Mouse (Mus musculus) CH12.LX (cell line): ENCODE results near the gene Prrc2a. TPM values are rescaled to one million over a fixed set of nuclear protein-coding genes. Genes with fewer than 3 reads are reported as not detected.

Experiments used
- DNase-seq: peaks from one replicate; pipeline ENCODE4 v3.0.0-alpha.2; 2013; ENCODE audit errors: extremely low read depth
- H3K27ac ChIP-seq: 2 replicates; pipeline ENCODE4 v1.5.1; 2012; ENCODE audit warnings: low read depth, mild to moderate bottlenecking, control low read depth, moderate library complexity; ENCODE audit not compliant: insufficient read depth
- H3K27me3 ChIP-seq: replicated peaks from 2 replicates; pipeline ENCODE3; 2012; ENCODE audit warnings: inconsistent platforms
- H3K36me3 ChIP-seq, 2 experiments: replicated peaks in 1 of 2; 2 replicates each; pipeline versions ENCODE3 to v1.6.1; 2012; ENCODE audit warnings: inconsistent platforms in 1 of 2, low read length in 1 of 2, mild to moderate bottlenecking in 1 of 2, mixed read lengths in 1 of 2, moderate library complexity in 1 of 2; ENCODE audit not compliant: control insufficient read depth in 1 of 2, insufficient read depth in 1 of 2
- H3K4me1 ChIP-seq, 2 experiments: 2 replicates each; pipeline ENCODE4 v1.6.1; 2012; ENCODE audit warnings: inconsistent platforms in 1 of 2, moderate library complexity in 1 of 2; ENCODE audit not compliant: insufficient read depth in 2 of 2, control insufficient read depth in 1 of 2
- H3K4me2 ChIP-seq: 2 replicates; pipeline ENCODE4 v1.6.1; 2012; ENCODE audit warnings: low read depth, mild to moderate bottlenecking, control low read depth; ENCODE audit not compliant: poor library complexity, insufficient read depth, severe bottlenecking
- H3K4me3 ChIP-seq, 3 experiments: fragments of 150-350 bp in 1 of 3; sonication (generic) in 1 of 3; replicated peaks in 1 of 3; 2 replicates each; pipeline versions ENCODE3 to v1.5.1; 2011 to 2012; ENCODE audit warnings: low read depth in 2 of 3, low read length in 2 of 3, mild to moderate bottlenecking in 2 of 3, moderate library complexity in 2 of 3, control low read depth in 1 of 3, improper control_type of control experiment in 1 of 3, inconsistent platforms in 1 of 3, mixed read lengths in 1 of 3; ENCODE audit not compliant: poor library complexity in 1 of 3
- H3K79me2 ChIP-seq: replicated peaks from 2 replicates; pipeline ENCODE4 v1.6.1; 2012; ENCODE audit warnings: mild to moderate bottlenecking, moderate library complexity; ENCODE audit not compliant: control insufficient read depth, poor library complexity, insufficient read depth, severe bottlenecking; ENCODE audit errors: extremely low read depth
- H3K9ac ChIP-seq: 2 replicates; pipeline ENCODE4 v1.6.1; 2012; ENCODE audit warnings: low read depth, mild to moderate bottlenecking, control low read depth, moderate library complexity; ENCODE audit not compliant: insufficient read depth
- H3K9me3 ChIP-seq: replicated peaks from 2 replicates; pipeline ENCODE3; 2012; ENCODE audit warnings: low read length, inconsistent platforms, mixed read lengths
- CHD1 ChIP-seq: IDR thresholded peaks from 2 replicates; pipeline ENCODE4 v1.6.1; 2012; ENCODE audit warnings: low read depth, low read length, improper control_type of control experiment, inconsistent platforms
- CHD2 ChIP-seq: IDR thresholded peaks from 2 replicates; pipeline ENCODE4 v1.6.1; 2011; ENCODE audit warnings: low read length, improper control_type of control experiment
- CTCF ChIP-seq, 2 experiments: IDR thresholded peaks in 1 of 2; conservative IDR thresholded peaks in 1 of 2; 2 replicates each; pipeline ENCODE4 v1.5.1; 2011 to 2012; ENCODE audit warnings: low read depth in 2 of 2, low read length in 2 of 2, improper control_type of control experiment in 1 of 2, inconsistent platforms in 1 of 2, mild to moderate bottlenecking in 1 of 2, moderate library complexity in 1 of 2
- E2F4 ChIP-seq: IDR thresholded peaks from 2 replicates; pipeline ENCODE4 v1.6.1; 2011; ENCODE audit warnings: low read depth, low read length, improper control_type of control experiment; ENCODE audit not compliant: insufficient replicate concordance
- ELF1 ChIP-seq: IDR thresholded peaks from 2 replicates; pipeline ENCODE4 v1.6.1; 2014; ENCODE audit warnings: low read depth, mild to moderate bottlenecking, inconsistent platforms, low read length, improper control_type of control experiment
- EP300 ChIP-seq: IDR thresholded peaks from 2 replicates; pipeline ENCODE4 v1.6.1; 2011; ENCODE audit warnings: low read length, improper control_type of control experiment
- GABPA ChIP-seq: IDR thresholded peaks from 2 replicates; pipeline ENCODE4 v1.6.1; 2012; ENCODE audit warnings: low read depth, low read length, improper control_type of control experiment, inconsistent platforms; ENCODE audit not compliant: insufficient replicate concordance
- IRF4 ChIP-seq: IDR thresholded peaks from 2 replicates; pipeline ENCODE4 v1.6.1; 2014; ENCODE audit warnings: low read depth, mild to moderate bottlenecking, inconsistent platforms, low read length, improper control_type of control experiment
- JUND ChIP-seq: conservative IDR thresholded peaks from 2 replicates; pipeline ENCODE4 v1.6.1; 2011; ENCODE audit warnings: low read depth, low read length, improper control_type of control experiment
- KAT2A ChIP-seq: IDR thresholded peaks from 2 replicates; pipeline ENCODE4 v1.6.1; 2012; ENCODE audit warnings: low read length, improper control_type of control experiment, inconsistent platforms; ENCODE audit not compliant: insufficient replicate concordance
- MAX ChIP-seq: IDR thresholded peaks from 2 replicates; pipeline ENCODE4 v1.6.1; 2011; ENCODE audit warnings: low read length, improper control_type of control experiment
- MAZ ChIP-seq: IDR thresholded peaks from 2 replicates; pipeline ENCODE4 v1.6.1; 2012; ENCODE audit warnings: low read depth, mild to moderate bottlenecking, inconsistent platforms, low read length, improper control_type of control experiment, moderate library complexity
- MEF2A ChIP-seq: IDR thresholded peaks from 2 replicates; pipeline ENCODE4 v1.6.1; 2014; ENCODE audit warnings: low read depth, mild to moderate bottlenecking, inconsistent platforms, low read length, improper control_type of control experiment, borderline replicate concordance
- MXI1 ChIP-seq: IDR thresholded peaks from 2 replicates; pipeline ENCODE4 v1.6.1; 2011; ENCODE audit warnings: mild to moderate bottlenecking, low read depth, low read length, improper control_type of control experiment
- MYC ChIP-seq: IDR thresholded peaks from 2 replicates; pipeline ENCODE4 v1.6.1; 2011; ENCODE audit warnings: low read depth, mild to moderate bottlenecking, improper control_type of control experiment, low read length
- NELFE ChIP-seq: IDR thresholded peaks from 2 replicates; pipeline ENCODE4 v1.6.1; 2011; ENCODE audit warnings: low read depth, low read length, improper control_type of control experiment
- NRF1 ChIP-seq: IDR thresholded peaks from 2 replicates; pipeline ENCODE4 v1.6.1; 2014; ENCODE audit warnings: low read depth, mild to moderate bottlenecking, inconsistent platforms, low read length, improper control_type of control experiment, moderate library complexity
- PAX5 ChIP-seq: IDR thresholded peaks from 2 replicates; pipeline ENCODE4 v1.6.1; 2012; ENCODE audit warnings: low read length, inconsistent platforms, mixed read lengths
- RAD21 ChIP-seq: IDR thresholded peaks from 2 replicates; pipeline ENCODE4 v1.6.1; 2011; ENCODE audit warnings: low read depth, mild to moderate bottlenecking, low read length, improper control_type of control experiment, moderate library complexity
- RCOR1 ChIP-seq: conservative IDR thresholded peaks from 2 replicates; pipeline ENCODE4 v1.6.1; 2012; ENCODE audit warnings: low read depth, mild to moderate bottlenecking, inconsistent platforms, low read length, improper control_type of control experiment
- SIN3A ChIP-seq: IDR thresholded peaks from 2 replicates; pipeline ENCODE4 v1.6.1; 2012; ENCODE audit warnings: low read length, improper control_type of control experiment, inconsistent platforms
- SMC3 ChIP-seq: IDR thresholded peaks from 2 replicates; pipeline ENCODE4 v1.6.1; 2011; ENCODE audit warnings: low read depth, low read length, improper control_type of control experiment
- TBP ChIP-seq: conservative IDR thresholded peaks from 2 replicates; pipeline ENCODE4 v1.6.1; 2011; ENCODE audit warnings: low read depth, low read length, improper control_type of control experiment
- TCF12 ChIP-seq: IDR thresholded peaks from 2 replicates; pipeline ENCODE4 v1.6.1; 2014; ENCODE audit warnings: low read depth, mild to moderate bottlenecking, inconsistent platforms, low read length, improper control_type of control experiment
- ZC3H11A ChIP-seq: IDR thresholded peaks from 2 replicates; pipeline ENCODE4 v1.6.1; 2012; ENCODE audit warnings: low read depth, mild to moderate bottlenecking, inconsistent platforms, low read length, improper control_type of control experiment
- ZKSCAN1 ChIP-seq: IDR thresholded peaks from 2 replicates; pipeline ENCODE4 v1.6.1; 2012; ENCODE audit warnings: low read depth, inconsistent platforms, low read length, improper control_type of control experiment, borderline replicate concordance
- ZMIZ1 ChIP-seq: IDR thresholded peaks from 2 replicates; pipeline ENCODE4 v1.6.1; 2012; ENCODE audit warnings: low read depth, mild to moderate bottlenecking, inconsistent platforms, low read length, improper control_type of control experiment
- ZNF384 ChIP-seq: IDR thresholded peaks from 2 replicates; pipeline ENCODE4 v1.6.1; 2012; ENCODE audit warnings: low read depth, low read length, improper control_type of control experiment, inconsistent platforms
- dilution Hi-C: fragments of 300-500 bp; cut with MboI; formaldehyde crosslinking; loops from 2 replicates; pipeline ENCODE4 v1.14.3; 2020; ENCODE audit warnings: low sequenced_read_pairs; ENCODE audit not compliant: extremely low pct_unique_long_range_greater_than_20kb, extremely low pct_ligation_motif_present
- in situ Hi-C: fragments of 300-500 bp; cut with MboI; formaldehyde crosslinking; loops from 3 replicates; pipeline ENCODE4 v1.14.3; 2019; ENCODE audit warnings: low sequenced_read_pairs, low pct_ligation_motif_present, low pct_unique_long_range_greater_than_20kb, mixed read lengths
- polyA plus RNA-seq: library from polyadenylated mRNA; unstranded; fragments of >175 nt; gene quantifications from 2 replicates; pipeline ENCODE4 v1.2.1, GENCODE M21; 2012; ENCODE audit warnings: low read depth; ENCODE audit not compliant: insufficient read length
- total RNA-seq, 2 experiments: library from RNA; depleted of rRNA; stranded (reverse); fragments of 300-350 nt in 1 of 2; fragments of >200 nt in 1 of 2; gene quantifications; 2 replicates each; pipeline ENCODE4 v1.2.3; 2012 to 2014

Gene Prrc2a
- total and polyA plus RNA-seq, 3 experiments, result 31.3 to 313 (median 80.4) TPM

GRCm38 (mm10) chr17:35195631-35196320 lies 31.1 kb upstream of the Prrc2a start:
- Histone ChIP-seq H3K79me2 (peaks cover 18% of the 10 kb centered on the region), H3K9ac (peak overlapping the region; percentile 71), H3K27me3 (no peaks in the 10 kb centered on the region), H3K9me3 (no peaks in the 10 kb centered on the region), H3K4me1 (peaks cover 21 to 44% of the 10 kb centered on the region in 2 experiments), H3K4me2 (peak overlapping the region; percentile 92), H3K36me3 (peaks cover 3 to 15% of the 10 kb centered on the region in 2 experiments), H3K4me3 (peak overlapping the region; percentile 60 to 80 (median 78)), H3K27ac (peak overlapping the region; percentile 96)
- TF ChIP-seq TBP (no peak), MXI1 (peak; percentile 87), TCF12 (peak; percentile 54; the same call in 1 of the 2 replicates), NRF1 (peak; percentile 57; the same call in 1 of the 2 replicates), SMC3 (peak; percentile 93), ZC3H11A (peak; percentile 66), ZMIZ1 (0 out of 2 replicates have a peak, but pooled peaks have one; percentile 20), RCOR1 (peak; percentile 60; the same call in 1 of the 2 replicates), MEF2A (peak; percentile 56; the same call in 1 of the 2 replicates), RAD21 (peak; percentile 72), E2F4 (no peak), SIN3A (peak; percentile 87), GABPA (no peak), IRF4 (peak; percentile 44; the same call in 1 of the 2 replicates), EP300 (0 out of 2 replicates have a peak, but pooled peaks have one; percentile 5), MYC (0 out of 2 replicates have a peak, but pooled peaks have one; percentile 51), MAZ (peak; percentile 90), PAX5 (no peak), ELF1 (0 out of 2 replicates have a peak, but pooled peaks have one; percentile 39), ZNF384 (peak; percentile 40; the same call in 1 of the 2 replicates), ZKSCAN1 (no peak), CHD2 (peak; percentile 39), NELFE (peak; percentile 59), JUND (no peak), MAX (peak; percentile 63; the same call in 1 of the 2 replicates), KAT2A (no peak), CHD1 (peak; percentile 84; the same call in 1 of the 2 replicates), CTCF (conservative IDR thresholded peaks at IDR 0.05 in 1 of 2, IDR thresholded peaks at IDR 0.05 in 1 of 2; ENCODE audit: low read depth in 2 of 2, low read length in 2 of 2) (peak; percentile 44 to 99; a peak in 3 of 4 replicates)
- in situ Hi-C loops (no loop called here), dilution Hi-C loops (no loop called here)
- DNase-seq, result peak; percentile 81
